Mouse (Mus musculus) lung, postnatal 4 days (tissue): ENCODE results near the gene Agl.

ENCODE experiments used
- DNase-seq, 2 experiments: peaks; one replicate each; pipeline ENCODE4 v3.0.0; 2021

Gene Agl

DNA sequence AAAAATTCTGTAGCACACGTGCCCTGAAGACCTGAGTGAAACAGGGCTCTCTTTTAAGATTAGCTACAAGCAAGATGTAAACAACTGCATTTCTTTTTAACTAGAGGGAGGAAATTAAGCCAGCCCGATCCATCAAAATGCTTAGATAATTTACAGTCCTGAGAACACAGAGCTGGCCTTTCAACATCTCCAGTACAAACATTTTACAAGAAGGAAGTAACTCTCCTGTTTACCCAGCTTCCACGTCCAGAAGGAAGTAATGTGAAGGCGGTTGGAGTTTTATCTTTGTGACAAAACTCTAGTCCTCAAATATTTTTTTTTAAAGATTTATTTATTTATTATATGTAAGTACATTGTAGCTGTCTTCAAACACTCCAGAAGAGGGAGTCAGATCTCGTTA lies 67.9 kb downstream of the Agl start:
- no peak for DNase-seq

GRCm38 (mm10) chr3:116737326-116737731 lies 70.6 kb downstream of the Agl start:
- DNase-seq: peak; percentile 27 to 45

GRCm38 (mm10) chr3:116729483-116730174 lies 78.3 kb downstream of the Agl start:
- DNase-seq: no peak

DNA sequence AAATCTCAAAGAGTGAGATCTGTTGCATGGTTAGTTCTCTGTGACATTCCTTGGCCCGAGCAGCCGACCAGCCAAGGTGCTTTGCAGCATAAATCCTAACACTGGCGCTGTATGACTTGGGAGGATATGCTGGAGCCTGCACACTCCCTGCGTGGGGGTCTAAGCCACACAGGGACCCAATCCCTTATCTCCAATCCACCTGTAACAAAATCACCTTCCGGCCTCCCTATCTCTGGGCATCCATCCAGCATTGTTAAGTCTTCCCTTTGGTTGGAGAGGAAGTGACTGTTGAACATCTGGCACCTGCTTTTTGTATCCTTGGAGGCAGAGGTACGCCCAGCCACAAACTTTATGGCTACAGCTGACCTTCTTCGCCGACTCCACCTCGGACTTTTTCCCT lies 81.2 kb downstream of the Agl start:
- DNase-seq: no peak

- no peak for DNase-seq
These were observed 84.2 kb downstream of the Agl start for GRCm38 (mm10) chr3:116723496-116724481.

DNA sequence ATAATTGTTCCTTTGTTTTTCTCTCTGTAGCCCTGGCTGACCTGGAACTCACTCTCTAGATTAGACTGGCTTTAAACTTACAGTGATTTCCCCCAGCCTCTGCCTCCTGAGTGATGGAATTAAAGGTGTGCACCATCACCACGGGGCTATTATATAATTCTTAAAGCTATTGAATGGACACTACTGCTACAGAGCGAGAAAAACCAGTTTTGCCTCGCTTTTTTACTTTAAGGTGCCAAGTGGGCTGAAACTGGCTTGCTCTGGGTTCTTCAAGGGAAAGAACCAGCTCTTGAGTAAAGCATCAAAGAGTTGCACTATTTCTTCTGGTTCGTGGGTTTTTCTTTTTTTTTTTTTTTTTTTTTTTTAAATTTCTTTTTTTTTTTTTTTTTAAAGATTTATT lies 85.0 kb downstream of the Agl start:
- DNase-seq: no peak

- DNase-seq: no peak
These were observed 89.0 kb downstream of the Agl start for GRCm38 (mm10) chr3:116718951-116719350.

DNA sequence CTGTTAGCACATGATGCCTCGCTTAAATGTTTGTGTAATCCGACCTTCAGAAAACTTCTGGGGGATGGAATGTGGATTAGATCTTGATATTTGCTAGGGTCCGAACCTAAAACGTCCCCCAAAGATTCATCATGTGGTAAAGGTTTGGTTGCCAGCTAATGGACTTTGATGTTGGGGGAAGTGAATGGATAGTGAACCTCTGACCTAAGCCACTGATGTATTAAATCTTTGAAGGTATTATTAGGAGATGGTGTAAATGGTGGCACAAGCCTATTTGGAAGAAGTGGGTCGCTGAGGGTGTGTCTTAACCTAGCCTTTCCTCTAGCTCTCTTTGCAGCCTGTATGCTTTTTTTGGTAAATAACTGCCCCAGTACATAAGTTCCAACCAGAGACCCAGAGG lies 94.9 kb downstream of the Agl start:
- no peak for DNase-seq

DNA sequence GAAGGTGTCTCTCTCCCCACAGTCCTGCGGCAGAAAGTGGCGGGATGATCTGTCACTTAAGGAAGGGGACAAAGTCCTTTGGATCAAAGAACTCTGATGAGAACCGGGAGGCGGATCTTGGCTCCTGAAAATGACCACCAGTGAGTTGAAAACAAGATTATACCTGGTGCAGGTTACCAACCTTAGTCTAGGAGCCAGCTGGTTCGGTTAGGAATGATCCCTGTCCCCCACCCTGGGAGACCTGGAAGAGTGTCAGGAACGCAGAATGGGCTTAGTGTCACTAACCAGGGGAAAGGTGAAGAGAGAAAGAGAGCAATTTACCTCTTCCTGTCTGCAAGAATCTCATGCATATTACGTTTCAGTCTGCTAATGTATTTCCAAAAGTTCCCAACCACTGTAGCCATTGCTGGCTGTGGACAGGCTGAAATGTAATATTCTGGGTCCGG lies 95.5 kb downstream of the Agl start, which contains the start of gene Slc35a3:
Gene Slc35a3, minus strand, starts transcription at position 396 of the 446 bp plus-strand sequence.
- no peak for DNase-seq

DNA sequence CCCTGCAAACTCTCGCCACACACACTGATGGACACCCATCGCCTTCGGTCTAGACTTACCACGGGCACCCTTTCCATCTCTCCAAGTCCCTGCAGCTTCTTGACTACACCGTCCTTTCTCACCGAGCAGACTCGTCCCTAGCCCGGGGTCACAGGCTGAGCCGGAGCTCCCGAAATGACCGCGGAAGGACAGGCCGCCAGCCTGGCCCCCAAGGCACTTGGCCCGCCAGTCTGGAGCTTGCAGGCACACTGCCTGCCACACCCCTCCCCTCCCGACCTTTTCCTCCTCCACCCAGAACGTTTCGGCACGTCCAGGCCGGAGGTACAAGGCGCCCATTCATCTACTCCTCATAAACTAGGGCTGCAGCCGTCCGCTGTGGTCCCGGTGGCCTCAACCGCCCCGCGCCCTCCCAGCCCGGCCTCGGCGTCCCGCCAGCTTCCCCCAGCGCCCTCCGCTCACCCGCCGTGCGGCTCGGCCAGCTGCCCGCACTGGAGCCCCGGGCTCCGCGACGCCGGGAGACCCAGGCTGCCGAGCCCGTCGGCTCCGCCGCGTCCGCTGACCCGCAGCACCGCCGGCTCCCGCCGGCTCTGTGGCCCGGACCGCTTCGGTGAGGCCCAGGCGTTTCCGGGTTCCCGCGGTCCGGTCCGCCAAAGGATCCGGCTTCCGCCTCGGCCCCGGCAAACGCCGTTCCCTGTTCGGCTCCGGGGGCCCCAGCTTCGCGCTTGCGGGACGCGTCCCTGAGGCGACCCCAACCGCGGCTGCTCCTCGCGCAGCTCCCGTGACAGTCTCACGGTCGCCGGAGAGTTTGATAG lies 96.1 kb downstream of the Agl start:
- peak; percentile 90 to 92 for DNase-seq

DNA sequence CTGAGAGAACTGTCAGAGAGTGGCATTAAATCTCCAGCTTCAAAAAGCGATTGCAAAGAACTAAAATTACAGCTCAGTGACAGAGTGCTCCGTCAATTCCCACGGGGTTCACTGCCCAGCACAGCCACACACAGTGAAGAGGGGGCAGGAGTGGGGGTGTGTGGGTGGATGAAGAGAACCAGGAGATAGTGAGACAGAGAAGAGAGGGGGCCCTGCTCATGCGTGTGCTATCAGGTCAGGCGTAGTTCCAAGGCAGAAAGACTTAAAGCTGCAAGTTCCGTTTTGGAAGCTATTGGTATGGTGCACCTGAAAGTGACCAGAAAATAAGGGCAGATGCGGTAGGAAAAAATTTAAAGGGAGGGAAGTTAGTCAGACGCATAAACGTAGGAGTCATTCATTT lies 97.0 kb downstream of the Agl start:
- DNase-seq: no peak

GRCm38 (mm10) chr3:116705637-116706204 lies 102.2 kb downstream of the Agl start:
- no peak for DNase-seq

GRCm38 (mm10) chr3:116703835-116704234 lies 104.1 kb downstream of the Agl start:
- no peak for DNase-seq

GRCm38 (mm10) chr3:116702647-116703272 lies 105.2 kb downstream of the Agl start:
- no peak for DNase-seq

- no peak for DNase-seq
These were observed 106.4 kb downstream of the Agl start for GRCm38 (mm10) chr3:116701601-116702000.

GRCm38 (mm10) chr3:116698786-116699185 lies 109.2 kb downstream of the Agl start:
- no peak for DNase-seq

DNA sequence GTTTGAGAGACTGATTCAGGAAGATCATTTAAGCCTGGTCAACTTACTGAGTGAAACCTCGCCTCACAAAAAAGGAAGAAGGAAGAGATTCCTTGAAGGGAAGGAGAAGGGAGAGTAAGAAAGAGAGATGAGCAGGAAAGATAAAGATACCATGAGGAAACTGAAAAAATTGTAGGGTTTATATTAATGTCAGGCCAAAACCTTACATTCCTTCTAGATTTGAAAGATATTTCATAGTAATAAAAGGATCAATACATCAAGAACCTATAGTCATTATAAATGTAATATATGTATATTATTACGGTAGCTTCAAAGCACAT lies 112.3 kb downstream of the Agl start:
- no peak for DNase-seq

DNA sequence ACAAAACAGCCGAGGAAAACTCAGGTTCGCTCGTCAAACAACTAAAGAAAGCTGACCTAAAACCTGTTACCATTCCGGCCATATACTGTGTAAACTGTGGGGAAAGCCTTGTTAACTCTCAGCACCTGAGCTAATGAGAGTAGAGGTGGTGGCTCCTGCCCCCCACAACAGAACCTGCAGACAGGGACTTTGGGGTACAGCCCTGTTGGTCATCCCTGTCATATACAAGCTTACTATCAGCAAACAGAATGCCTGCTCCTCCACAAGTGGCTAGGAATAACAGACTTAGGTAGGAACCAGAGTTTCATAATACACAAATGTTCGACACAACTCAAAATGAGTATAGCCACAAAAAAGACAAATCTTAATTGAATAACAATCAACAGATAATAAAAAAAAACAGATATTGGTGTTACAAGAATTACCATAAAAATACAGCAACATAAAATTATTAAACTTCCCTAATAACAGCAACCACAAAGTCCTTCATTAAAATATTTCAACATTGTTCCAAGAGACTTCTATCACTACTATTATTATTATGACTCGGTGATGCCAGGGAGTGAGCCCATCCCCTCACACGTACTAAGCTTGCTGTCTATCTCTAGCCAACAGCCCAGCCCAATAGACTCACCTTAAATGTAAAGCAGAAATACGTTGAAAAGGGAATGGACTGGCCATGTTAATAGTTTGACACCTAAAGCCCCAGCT lies 112.9 kb downstream of the Agl start:
- DNase-seq: no peak

- DNase-seq: no peak
These were observed 113.7 kb downstream of the Agl start for GRCm38 (mm10) chr3:116694312-116694711.
